Mouse (Mus musculus): Measurements from ENCODE around the gene Prelid3b.

- TF ChIP-seq CTCF (IDR thresholded peaks at IDR 0.05; ENCODE audit: control insufficient read depth, insufficient read depth, insufficient read length) = no peak
- TF ChIP-seq MAX (IDR thresholded peaks at IDR 0.05) = no peak
These were observed 34.7 kb downstream of the Prelid3b start for GRCm38 (mm10) chr2:174438181-174438580.
